Mouse (Mus musculus) T-helper 17 cell (primary cell): ENCODE results near the gene Cd274.

Experiments
- in situ Hi-C, 2 experiments: fragments of 300-600 bp; cut with MboI, MseI; formaldehyde crosslinking; loops; 1 replicate in 1 of 2; 2 replicates in 1 of 2; pipeline ENCODE4 v1.15.1; 2025; ENCODE audit warnings: high pct_unique_total_duplicates in 2 of 2

Cd274 gene

GRCm38 (mm10) chr19:29422013-29422645 lies 54.9 kb downstream of the Cd274 start:
- in situ Hi-C loops, result no loop called here

GRCm38 (mm10) chr19:29422796-29423195 lies 55.5 kb downstream of the Cd274 start:
- in situ Hi-C loops, result no loop called here

GRCm38 (mm10) chr19:29430516-29430915 lies 63.3 kb downstream of the Cd274 start:
- in situ Hi-C loops, result no loop called here

GRCm38 (mm10) chr19:29430953-29431352 lies 63.7 kb downstream of the Cd274 start:
- in situ Hi-C loops, result no loop called here

GRCm38 (mm10) chr19:29436793-29437479 lies 69.7 kb downstream of the Cd274 start:
- in situ Hi-C loops, result no loop called here
